Mouse (Mus musculus): ENCODE data around the gene Prmt3.

- TF ChIP-seq CTCF (IDR thresholded peaks at IDR 0.05; ENCODE audit: low read depth) (no peak), EP300 (IDR thresholded peaks at IDR 0.05; ENCODE audit: low read depth) (no peak)
Observed at GRCm38 (mm10) chr7:49758934-49759571, 19.1 kb upstream of the Prmt3 start, which contains the start of gene Htatip2.
